Mouse (Mus musculus) naive thymus-derived CD4-positive, alpha-beta T cell, adult 2 months (primary cell): Measurements from ENCODE around the gene Ltbp2.

Source experiments
- DNase-seq: peaks from one replicate; pipeline ENCODE4 v3.0.0-alpha.2; 2011; ENCODE audit warnings: low read depth

The Ltbp2 gene

GRCm38 (mm10) chr12:84876481-84877121, at the start of gene Ltbp2:
Ltbp2 (minus strand) TSS chr12:84876532.
- peak; percentile 85 for DNase-seq

- no peak for DNase-seq
Observed at GRCm38 (mm10) chr12:84924324-84924723, 48.0 kb upstream of the Ltbp2 start.

- DNase-seq = no peak
Observed at GRCm38 (mm10) chr12:84921881-84922419, 45.6 kb upstream of the Ltbp2 start.

GRCm38 (mm10) chr12:84918809-84919208, 42.5 kb upstream of the Ltbp2 start:
- no peak for DNase-seq

GRCm38 (mm10) chr12:84917799-84918198, 41.5 kb upstream of the Ltbp2 start:
- DNase-seq = no peak

- no peak for DNase-seq
Observed at GRCm38 (mm10) chr12:84914959-84915358, 38.6 kb upstream of the Ltbp2 start.

- DNase-seq = no peak
Observed at GRCm38 (mm10) chr12:84912652-84913104, 36.3 kb upstream of the Ltbp2 start.

GRCm38 (mm10) chr12:84911640-84912039, 35.3 kb upstream of the Ltbp2 start:
- DNase-seq = no peak

- no peak for DNase-seq
Observed at GRCm38 (mm10) chr12:84910066-84910465, 33.7 kb upstream of the Ltbp2 start.

- DNase-seq = no peak
Observed at GRCm38 (mm10) chr12:84907627-84908480, 31.5 kb upstream of the Ltbp2 start.

- no peak for DNase-seq
Observed at GRCm38 (mm10) chr12:84907024-84907626, 30.8 kb upstream of the Ltbp2 start.

- no peak for DNase-seq
Observed at GRCm38 (mm10) chr12:84904399-84904798, 28.1 kb upstream of the Ltbp2 start.

- DNase-seq = no peak
Observed at GRCm38 (mm10) chr12:84900317-84900716, 24.0 kb upstream of the Ltbp2 start.

- no peak for DNase-seq
Observed at GRCm38 (mm10) chr12:84897322-84897721, 21.0 kb upstream of the Ltbp2 start.

- DNase-seq = no peak
Observed at GRCm38 (mm10) chr12:84896235-84896634, 19.9 kb upstream of the Ltbp2 start.

- no peak for DNase-seq
Observed at GRCm38 (mm10) chr12:84893648-84894628, 17.6 kb upstream of the Ltbp2 start.

GRCm38 (mm10) chr12:84890289-84890688, 14.0 kb upstream of the Ltbp2 start:
- DNase-seq = no peak

- no peak for DNase-seq
Observed at GRCm38 (mm10) chr12:84885107-84885876, 9.0 kb upstream of the Ltbp2 start.

GRCm38 (mm10) chr12:84884423-84885076, 8.2 kb upstream of the Ltbp2 start:
- DNase-seq = peak; percentile 16

GRCm38 (mm10) chr12:84882796-84883195, 6.5 kb upstream of the Ltbp2 start:
- DNase-seq = peak; percentile 18
